Mouse (Mus musculus) heart, postnatal 14 days (tissue): ENCODE measurements around the gene Smad6. TPM values are rescaled to one million over a fixed set of nuclear protein-coding genes. Genes with fewer than 3 reads are reported as not detected.

ENCODE experiments used
- DNase-seq, 2 experiments: peaks; one replicate each; pipeline ENCODE4 v3.0.0; 2021 to 2022
- intact Hi-C: fragments of 180-260 bp; cut with DNase I; formaldehyde crosslinking; loops from one replicate; pipeline ENCODE4 v1.15.1; 2025
- total RNA-seq, 2 experiments: library from RNA; stranded (reverse); gene quantifications; 2 replicates each; pipeline ENCODE4 v1.2.3; 2021

The Smad6 gene
- total RNA-seq, 2 experiments from 2014 or later, result 13.6 to 15.5 TPM

DNA sequence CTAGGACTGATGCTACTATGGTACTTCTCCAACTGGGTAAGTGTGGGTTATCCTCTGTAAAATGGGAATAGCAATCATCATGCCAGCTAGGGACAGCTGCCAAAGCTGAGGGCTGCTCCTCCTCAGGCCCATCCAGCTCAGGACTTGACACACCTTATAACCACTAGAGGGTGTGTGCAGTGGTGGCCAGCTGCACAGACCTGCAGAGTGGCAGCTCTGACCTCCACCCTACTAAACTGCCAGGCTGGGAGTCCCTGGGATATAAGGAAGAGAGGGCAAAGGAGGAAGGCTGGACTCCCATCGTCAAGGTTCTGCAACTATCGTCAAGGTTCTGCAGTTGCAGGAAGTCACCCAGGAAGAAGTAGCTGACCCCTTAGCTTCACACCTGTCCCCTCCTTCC lies 3.1 kb upstream of the Smad6 start:
- DNase-seq, result no peak
- intact Hi-C loops, result loop anchor here (1.0 to 5.0 kb wide), 4 partner anchors 37 to 108 kb away; no protein-coding TSS in a partner anchor

DNA sequence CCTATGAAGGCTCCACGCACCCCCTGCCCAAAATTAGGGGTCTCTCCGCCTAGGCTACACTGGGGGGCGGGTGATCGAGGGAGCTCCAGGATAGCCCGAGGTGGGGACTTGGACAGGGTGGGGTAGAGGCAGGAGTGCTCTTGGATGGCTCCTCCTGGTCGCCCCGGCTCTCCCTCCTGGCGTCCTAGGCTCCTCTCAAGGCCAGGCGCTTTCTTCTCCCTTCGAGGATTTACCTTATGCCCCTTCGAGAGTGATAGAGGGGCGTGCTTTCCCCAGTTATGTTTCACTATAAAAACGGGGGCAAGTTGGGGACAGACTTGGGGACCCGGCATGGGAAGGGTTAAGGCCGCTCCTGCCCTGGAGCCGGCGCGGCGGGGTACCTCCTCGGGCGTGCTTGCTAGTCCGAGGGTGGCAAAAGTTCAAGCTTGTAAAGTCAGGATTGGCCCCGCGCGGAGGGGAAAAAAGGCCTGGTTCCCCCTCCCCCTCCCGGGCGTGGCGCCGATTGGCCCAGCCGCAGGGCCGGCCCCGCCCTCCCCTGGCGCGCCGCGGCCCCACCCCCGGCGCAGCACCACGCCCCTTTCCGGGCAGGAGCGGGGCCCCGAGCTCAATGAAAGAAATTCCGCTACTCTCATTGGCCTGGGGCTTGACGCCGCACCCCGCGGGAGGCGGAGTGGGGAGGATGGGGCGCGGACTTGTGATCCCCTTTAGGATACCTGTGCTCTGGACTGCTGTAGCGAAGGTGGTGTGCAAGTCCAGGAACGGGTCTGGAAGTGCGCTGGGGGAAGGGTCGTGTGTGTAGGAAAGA lies 905 bp upstream of the Smad6 start:
- intact Hi-C loops, result loop anchor here (5.0 kb wide), 2 partner anchors 50 to 105 kb away; no protein-coding TSS in a partner anchor
- DNase-seq, result peak; percentile 98

- intact Hi-C loops, result loop anchor here (2.0 to 5.0 kb wide), 4 partner anchors 25 to 104 kb away; no protein-coding TSS in a partner anchor
- DNase-seq, result no peak
Observed at GRCm38 (mm10) chr9:64021319-64021850, 474 bp downstream of the Smad6 start.

DNA sequence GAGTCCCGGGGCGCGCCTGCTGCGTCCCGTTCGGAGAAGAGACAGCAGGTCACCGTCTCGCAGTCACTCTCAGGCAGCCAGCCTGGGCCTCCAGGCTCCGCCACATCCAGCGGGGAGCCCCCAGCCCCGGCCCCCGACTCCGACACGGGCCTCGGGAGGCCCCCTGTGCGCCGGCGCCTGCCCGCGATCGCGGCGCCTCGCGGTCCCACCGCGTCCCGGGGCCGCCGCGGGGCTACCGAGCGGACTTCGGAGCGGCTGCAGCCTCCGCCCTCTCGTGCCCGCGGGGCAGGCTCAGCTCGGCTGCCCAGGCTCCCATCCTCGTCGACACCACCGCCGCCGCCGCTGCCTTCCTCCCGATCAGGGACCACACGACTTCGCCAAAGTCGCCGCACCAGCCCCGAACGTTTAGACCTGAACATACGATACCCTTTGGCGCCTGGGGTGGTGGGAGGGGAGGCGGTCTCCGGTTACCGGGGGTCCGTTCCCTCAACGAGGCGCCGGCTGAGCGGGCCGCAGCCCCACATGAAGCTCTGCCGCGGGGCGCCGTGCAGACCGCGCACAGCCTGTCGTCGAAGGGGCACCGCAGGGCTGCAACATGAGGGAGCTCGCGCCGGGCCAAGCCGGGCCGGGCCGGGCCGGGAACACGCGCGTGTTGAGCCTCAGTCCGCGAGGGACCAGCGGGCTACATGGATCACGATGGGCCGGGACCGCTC lies 1.1 kb downstream of the Smad6 start:
- intact Hi-C loops, result loop anchor here (2.0 to 5.0 kb wide), 4 partner anchors 24 to 103 kb away; no protein-coding TSS in a partner anchor
- peak; percentile 54 to 58 for DNase-seq

GRCm38 (mm10) chr9:64020171-64020605 lies 1.7 kb downstream of the Smad6 start:
- DNase-seq, result peak in 1 of 2 experiments; percentile 61
- intact Hi-C loops, result loop anchor here (2.0 to 5.0 kb wide), 4 partner anchors 23 to 103 kb away; no protein-coding TSS in a partner anchor

- intact Hi-C loops, result no loop called here
- no peak for DNase-seq
Observed at GRCm38 (mm10) chr9:64019036-64019886, 2.6 kb downstream of the Smad6 start.

- intact Hi-C loops, result no loop called here
- peak; percentile 60 to 72 for DNase-seq
Observed at GRCm38 (mm10) chr9:64017861-64018793, 3.7 kb downstream of the Smad6 start.

DNA sequence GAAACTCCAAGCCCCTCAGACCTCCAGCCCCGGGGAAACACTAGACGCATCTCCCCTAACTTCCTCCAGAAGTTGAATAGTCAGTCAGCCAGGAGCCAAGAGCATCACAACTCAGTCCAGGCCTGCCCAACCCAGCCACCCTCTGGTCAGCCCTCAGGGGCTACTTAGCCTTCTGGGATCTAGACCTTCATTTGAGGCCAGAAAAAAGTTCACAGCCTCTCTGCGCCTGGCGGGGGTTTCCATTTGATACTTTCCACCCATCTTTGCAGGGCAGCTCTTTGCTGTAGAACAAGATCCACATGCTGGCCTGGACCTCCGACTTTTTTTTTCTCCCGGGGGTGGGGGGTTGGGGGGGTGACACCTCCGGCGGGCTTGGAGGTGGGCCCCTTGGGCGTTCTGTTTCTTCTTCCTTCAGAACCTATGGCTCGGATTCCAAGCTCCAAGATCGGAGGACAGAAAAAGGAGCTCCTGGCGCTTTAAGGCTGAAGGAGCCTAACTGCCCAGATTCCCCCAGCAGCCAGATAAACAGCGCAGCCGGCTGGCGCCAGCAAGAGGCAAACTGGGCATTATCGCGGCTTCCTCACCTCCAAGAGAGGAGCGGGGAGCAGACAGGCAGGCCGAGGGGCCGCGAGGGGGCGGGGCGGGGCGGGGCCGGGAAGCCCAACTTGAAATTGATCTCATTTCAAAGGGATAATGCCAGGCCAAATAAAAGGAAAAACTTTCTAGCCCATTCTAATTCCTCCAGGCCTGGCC lies 5.0 kb downstream of the Smad6 start:
- intact Hi-C loops, result no loop called here
- DNase-seq, result peak; percentile 60 to 69

DNA sequence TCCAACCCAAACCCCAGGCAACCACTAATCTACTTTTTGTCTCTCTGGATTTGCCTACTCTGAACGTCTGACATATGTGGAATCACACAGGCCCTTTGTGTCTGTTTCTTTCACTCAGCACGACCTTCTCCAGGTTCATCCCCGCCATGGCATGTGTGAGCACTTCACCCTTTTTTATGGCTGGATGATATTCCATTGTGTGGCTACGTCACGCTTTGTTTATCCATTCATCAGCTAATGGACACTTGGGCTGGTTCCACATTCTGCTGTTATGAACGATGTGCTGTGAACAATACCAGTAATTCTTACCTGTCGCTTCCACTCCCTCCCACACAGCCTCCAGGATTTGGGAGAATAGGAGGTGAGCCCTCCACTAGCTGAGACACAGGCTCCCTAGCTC lies 5.8 kb downstream of the Smad6 start:
- no peak for DNase-seq
- intact Hi-C loops, result no loop called here

DNA sequence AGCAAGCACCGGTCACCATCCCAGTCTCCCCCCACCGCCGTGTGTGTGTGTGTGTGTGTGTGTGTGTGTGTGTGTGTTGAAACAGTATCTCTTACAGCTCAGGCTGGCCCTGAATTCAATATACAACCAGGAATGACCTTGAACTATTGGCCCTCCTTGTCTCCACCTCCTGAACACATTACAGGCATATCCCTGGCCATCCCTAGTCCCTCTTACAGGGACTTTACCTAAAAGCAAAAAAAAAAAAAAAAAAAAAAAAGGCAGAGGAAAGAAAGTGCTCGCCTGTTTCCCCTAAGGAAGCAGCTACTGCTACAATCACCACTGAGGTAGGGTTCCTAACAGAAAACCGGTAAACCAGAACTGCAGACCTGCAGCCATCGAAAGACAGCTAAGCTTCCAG lies 7.1 kb downstream of the Smad6 start:
- intact Hi-C loops, result no loop called here
- no peak for DNase-seq

- DNase-seq, result no peak
- intact Hi-C loops, result no loop called here
Observed at GRCm38 (mm10) chr9:64011356-64011755, 10.5 kb downstream of the Smad6 start.

GRCm38 (mm10) chr9:64002981-64003380 lies 18.9 kb downstream of the Smad6 start:
- no peak for DNase-seq
- intact Hi-C loops, result no loop called here

- no peak for DNase-seq
- intact Hi-C loops, result no loop called here
Observed at GRCm38 (mm10) chr9:64001081-64001480, 20.8 kb downstream of the Smad6 start.

DNA sequence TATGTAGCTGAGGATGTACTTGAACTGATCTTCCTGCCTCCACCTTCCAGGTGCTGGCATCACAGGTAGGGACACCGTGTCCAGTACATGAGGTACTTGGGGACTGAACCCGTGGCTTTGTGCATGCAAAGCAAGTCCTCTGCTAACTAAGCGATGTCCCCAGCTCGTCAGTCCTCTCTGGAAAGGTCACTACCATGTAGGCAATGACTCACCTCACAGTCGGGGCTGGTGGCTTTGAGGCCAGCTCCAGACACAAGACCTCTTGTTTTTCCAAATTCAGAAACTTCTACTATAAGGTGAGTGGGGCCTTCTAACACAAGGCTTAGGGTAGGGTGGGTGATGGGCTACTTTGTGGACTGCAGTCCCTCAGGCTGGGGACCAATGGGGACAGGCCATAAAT lies 21.8 kb downstream of the Smad6 start:
- intact Hi-C loops, result no loop called here

DNA sequence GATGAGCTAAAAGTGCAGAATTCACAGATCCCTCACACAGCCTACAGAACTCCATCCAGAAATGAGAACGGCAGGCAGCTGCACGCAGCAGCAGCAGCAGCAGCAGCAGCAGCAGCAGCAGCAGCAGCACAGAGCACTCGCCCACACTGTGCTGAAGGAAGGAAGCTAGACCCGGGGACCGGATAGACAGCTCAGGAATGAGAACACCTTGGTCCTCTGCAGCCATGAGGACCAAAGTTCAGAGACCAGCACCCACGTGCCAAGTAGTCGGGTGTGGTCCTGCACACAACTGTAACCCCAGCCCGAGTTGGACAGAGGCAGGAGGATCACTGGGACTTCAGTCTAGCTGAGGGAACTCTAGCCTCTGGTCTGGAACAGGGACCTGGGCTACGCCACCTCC lies 22.7 kb downstream of the Smad6 start:
- DNase-seq, result no peak
- intact Hi-C loops, result no loop called here

More for the DNA sequence above, 21.8 kb downstream of the Smad6 start:
- DNase-seq, result no peak

DNA sequence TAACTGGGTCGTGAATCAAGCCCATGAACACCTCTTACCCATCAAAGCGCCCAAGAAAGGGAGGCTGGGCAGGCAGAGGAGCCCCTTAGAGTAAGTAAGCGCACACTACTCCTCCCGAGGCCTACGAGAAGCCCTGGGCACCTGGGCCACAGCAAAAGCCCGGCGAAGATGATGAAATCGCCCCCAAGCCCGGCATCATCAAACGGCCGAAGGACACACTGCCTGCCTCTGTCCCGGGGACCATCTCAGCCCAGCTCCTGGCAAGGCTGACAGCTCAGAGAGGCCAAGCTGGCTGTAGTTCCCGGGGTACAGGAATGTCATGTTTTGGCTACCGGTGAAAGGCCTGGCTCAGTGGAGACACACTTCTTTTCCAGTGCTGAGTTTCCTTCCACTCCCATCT lies 23.8 kb downstream of the Smad6 start:
- peak in 1 of 2 experiments; percentile 17 for DNase-seq
- intact Hi-C loops, result no loop called here

DNA sequence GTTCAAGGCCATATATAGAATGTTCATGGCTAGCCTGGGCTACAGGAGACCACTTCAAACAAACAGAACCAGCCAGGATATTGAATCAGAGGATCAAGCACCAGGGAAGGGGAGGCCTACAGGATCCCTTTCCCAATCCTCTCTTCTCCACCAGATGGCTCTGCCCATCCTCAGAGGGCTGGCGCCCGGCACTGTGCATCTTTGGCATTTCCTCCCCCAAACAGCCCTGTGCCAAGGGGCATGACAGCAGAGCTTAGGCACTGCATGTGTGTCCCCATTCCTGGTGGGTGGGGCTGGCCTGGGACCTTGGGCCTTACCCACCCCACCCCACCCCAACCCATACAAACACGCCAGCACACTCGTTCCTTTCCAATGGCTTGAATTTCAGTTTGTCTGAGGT lies 24.4 kb downstream of the Smad6 start:
- intact Hi-C loops, result loop anchor here (2.0 kb wide), 1 partner anchor 23 kb away; no protein-coding TSS in a partner anchor
- DNase-seq, result peak in 1 of 2 experiments; percentile 41

GRCm38 (mm10) chr9:63993256-63993655 lies 28.6 kb downstream of the Smad6 start:
- intact Hi-C loops, result no loop called here

More at GRCm38 (mm10) chr9:63993256-63993655, 28.6 kb downstream of the Smad6 start:
- DNase-seq, result no peak
